Mouse (Mus musculus) gastrocnemius, adult 2 months (tissue): Measurements from ENCODE around the gene Lrrc29. TPM values are rescaled to one million over a fixed set of nuclear protein-coding genes. Genes with fewer than 3 reads are reported as not detected.
A peak's percentile ranks its signal among the peaks of the same experiment; 100 is the strongest.

Experiments used
- DNase-seq: peaks from one replicate; pipeline ENCODE4 v3.0.0; 2022
- H3K27ac ChIP-seq: fragments of 200-600 bp; 2 replicates; pipeline ENCODE4 v1.8.1; 2022; ENCODE audit warnings: mild to moderate bottlenecking
- H3K4me3 ChIP-seq: fragments of 200-600 bp; 2 replicates; pipeline ENCODE4 v1.8.1; 2022; ENCODE audit warnings: mild to moderate bottlenecking, moderate library complexity
- CTCF ChIP-seq: fragments of 200-600 bp; IDR thresholded peaks from 2 replicates; pipeline ENCODE4 v1.8.1; 2022; ENCODE audit warnings: antibody characterized with exemption, mild to moderate bottlenecking, moderate library complexity
- intact Hi-C: fragments of 180-260 bp; cut with DNase I; formaldehyde crosslinking; loops from one replicate; pipeline ENCODE4 v1.15.1; 2025
- total RNA-seq, 2 experiments: library from RNA; stranded (reverse); gene quantifications; 2 replicates each; pipeline ENCODE4 v1.2.3; 2021

The Lrrc29 gene
- total RNA-seq, 2 experiments from 2014 or later, result 0.99 to 1.3 TPM

DNA sequence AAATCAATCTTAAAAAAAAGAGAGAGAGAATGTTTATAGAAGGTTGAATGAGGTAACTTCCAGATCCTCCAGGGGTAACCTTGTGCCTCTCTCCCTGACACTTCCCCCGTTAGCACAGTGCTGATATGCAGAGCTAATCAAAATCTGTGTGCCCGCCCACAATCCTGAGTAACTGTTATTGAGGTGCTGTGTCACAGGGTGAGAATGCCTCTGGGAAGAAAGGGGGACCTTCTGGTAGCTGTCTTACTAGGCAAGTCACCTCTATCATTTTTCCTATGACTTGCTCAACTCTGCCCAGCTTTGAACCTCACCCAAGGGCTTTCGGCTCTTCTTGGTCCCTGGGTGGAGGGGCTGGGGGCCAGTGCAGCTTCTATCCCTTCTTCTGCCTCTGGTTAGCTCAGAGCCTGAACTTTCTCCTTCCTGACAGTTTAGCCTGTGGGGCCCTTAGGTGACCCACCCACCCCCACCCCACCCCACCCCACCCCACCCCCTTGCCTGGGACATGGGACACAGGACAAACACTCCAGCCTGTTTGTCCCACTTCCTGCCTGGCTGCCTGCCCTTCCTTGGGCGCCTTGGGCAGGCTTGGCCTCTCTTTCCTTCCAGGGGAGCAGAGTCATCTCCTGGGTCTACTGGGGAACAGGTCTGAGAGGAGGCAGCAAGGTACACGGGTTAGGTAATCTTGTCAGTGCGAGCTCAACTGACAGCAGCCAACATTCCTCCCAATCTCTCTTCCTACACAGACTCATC lies 14.0 kb upstream of the Lrrc29 start:
- TF ChIP-seq CTCF, result no peak
- Histone ChIP-seq H3K27ac (peak overlapping the region; percentile 83), H3K4me3 (no peak overlapping the region; the same call in 1 of the 2 replicates)
- intact Hi-C loops, result no loop called here
- DNase-seq, result peak; percentile 65

DNA sequence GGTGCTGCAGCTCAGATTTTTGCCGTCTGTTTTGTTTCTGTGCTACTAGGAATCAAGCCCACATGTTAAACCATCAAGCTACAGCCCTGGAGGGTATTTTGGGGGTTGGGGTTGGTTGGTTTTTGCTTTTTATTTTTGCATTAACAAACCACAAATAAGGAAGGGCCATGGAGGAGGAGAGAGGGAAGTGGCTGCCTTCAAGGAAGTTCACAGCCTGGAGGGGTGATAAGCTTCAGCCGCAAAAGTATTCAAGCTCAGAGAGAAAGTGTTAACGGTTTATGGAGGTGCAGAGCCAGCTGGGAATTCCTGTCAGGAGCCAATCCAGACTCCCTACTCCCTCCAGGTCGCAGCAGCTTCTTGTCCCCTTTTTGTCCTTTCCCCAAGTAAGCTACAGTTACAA lies 12.9 kb upstream of the Lrrc29 start:
- intact Hi-C loops, result no loop called here
- TF ChIP-seq CTCF, result no peak
- DNase-seq, result peak; percentile 9
- H3K27ac ChIP-seq, result peak overlapping the region; percentile 83
- no peak overlapping the region for H3K4me3 ChIP-seq

DNA sequence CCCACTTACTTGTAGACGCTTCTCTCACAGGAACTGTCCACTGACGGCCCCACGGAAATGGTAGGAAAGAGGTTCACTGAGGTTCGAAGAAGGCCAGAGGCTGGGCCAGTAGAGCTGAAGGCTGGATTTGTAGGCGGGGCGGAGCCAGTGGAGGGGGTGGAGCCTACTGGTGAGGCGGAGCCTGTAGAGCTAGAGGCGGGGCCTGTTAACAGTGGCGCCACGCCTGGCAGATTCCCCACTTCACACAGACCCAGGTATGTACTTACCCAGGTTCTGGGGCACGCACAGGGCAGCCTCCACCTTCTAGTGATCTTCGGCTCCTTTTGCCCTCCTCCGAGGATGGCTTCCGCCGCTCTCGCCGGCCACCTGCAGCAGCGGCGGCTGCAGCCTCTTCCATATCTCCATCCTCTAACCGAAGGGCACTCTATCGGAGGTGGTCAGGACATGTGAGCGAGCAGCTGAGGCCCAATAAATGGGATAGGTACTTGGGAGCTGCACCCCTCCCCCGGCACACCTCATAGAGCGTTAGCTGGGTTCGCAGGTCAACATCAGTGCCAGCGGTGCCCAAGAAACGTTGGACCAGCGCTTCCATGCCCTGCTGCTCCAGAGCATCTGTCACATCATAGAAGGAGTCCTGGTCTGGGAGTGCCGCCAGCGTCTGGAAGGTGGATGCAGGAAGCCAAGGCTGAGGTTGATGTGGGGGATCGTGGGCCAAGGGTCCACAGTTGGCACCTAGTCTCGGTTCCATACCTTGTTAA lies 10.5 kb upstream of the Lrrc29 start:
- TF ChIP-seq CTCF, result no peak
- no peak overlapping the region for H3K27ac ChIP-seq

DNA sequence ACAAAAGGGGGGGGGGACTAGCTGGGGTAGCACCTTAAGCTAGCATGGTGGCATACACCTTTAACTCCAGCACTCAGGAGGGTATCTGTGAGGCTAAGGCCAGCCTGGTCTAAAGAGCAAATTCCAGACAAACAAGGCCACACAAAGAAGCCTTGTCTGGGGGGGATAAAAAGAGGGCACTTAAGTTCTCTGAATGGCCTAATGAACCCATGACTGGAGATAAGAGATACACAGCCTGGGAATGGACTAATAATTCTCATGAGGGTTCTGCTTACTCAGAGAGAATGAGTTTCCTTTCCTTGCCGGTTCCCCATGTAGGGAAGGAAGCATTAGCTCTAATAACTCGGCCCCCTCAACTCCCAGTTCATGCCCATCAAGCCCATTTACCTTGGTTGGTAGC lies 6.4 kb upstream of the Lrrc29 start:
- H3K4me3 ChIP-seq, result no peak overlapping the region
- no peak overlapping the region for H3K27ac ChIP-seq
- intact Hi-C loops, result no loop called here
- TF ChIP-seq CTCF, result no peak
- DNase-seq, result no peak

More for the DNA sequence above, 10.5 kb upstream of the Lrrc29 start:
- DNase-seq, result peak; percentile 32
- no peak overlapping the region for H3K4me3 ChIP-seq
- intact Hi-C loops, result no loop called here

DNA sequence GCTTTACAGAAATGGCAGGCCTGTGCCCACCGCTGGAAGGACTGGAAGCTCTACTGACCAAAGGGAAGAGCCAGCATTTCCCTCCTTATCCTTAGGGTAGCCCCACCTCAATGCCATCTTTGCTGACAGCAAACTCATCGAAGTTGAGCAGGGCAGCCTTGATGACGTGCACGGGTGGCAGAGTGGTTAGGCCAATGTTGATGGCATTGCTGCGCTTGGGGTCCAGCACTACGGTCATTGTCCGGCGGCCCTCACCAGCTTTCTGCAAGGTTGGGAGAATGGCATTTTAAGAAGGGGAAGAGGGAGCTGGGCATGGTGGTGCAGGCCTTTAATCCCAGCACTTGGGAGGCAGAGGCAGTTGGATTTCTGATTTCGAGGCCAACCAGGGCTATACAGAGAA lies 5.9 kb upstream of the Lrrc29 start:
- Histone ChIP-seq H3K4me3 (no peak overlapping the region), H3K27ac (no peak overlapping the region)
- TF ChIP-seq CTCF, result no peak
- peak; percentile 15 for DNase-seq
- intact Hi-C loops, result no loop called here

DNA sequence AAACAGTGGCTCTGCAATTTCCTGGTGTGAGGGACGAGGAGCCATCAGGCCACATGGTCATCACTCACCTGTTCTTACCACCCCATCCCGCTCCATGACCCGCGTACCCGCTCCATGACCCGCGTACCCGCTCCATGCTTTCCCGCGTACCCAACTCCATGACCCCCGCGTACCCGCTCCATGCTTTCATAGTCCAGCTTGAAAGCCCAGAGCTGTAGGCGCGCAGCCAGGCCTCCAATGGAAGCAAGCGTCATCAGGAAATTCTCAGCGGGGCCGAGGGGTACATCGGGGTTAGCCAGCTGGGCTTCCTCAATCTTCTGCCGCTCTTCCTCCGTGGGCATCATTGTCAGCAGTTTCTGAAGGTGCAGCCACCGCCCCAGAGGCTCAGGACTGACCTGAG lies 5.4 kb upstream of the Lrrc29 start:
- DNase-seq, result peak; percentile 28
- H3K27ac ChIP-seq, result no peak overlapping the region
- no peak for TF ChIP-seq CTCF
- intact Hi-C loops, result no loop called here
- no peak overlapping the region for H3K4me3 ChIP-seq

DNA sequence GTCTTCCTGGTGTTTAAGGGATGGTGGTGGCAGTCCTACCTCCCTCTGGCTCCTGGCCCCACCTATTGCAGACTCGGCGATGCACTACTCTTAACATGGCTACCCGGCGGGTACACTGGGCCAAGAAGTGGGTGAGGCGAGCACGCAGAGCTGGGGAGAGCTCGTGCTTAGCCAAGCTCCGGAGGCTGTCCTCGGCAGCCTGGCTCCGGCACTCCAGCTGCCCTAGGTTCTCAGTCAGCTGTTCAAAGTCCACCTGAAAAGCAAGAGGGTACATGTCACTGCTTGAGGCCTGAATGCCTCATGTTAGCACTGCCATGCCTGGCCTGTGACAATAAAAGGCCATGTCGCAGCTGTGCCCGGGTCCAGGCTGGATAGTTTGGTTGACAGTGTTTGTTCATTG lies 4.2 kb upstream of the Lrrc29 start:
- no peak overlapping the region for H3K4me3 ChIP-seq
- DNase-seq, result peak; percentile 15
- intact Hi-C loops, result no loop called here
- TF ChIP-seq CTCF, result no peak
- no peak overlapping the region for H3K27ac ChIP-seq

DNA sequence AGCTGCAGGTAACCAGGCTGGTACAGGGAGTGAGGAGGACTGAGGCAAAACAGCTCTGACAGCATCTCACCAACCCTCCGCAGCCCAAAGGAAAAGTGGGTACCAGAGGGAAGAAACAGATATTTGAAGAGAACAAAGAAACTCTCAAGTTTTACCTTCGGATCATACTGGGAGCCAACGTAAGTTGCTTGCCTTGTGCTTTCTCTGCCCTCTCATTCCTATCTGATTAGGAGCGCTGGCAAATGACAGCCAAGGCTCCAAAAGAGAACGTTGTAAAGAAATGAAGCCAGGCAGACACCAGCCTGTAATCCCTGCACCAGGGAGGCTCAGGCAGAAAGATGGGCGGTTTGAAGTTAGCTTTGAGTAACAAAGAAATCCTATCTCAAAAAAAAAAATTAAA lies 890 bp upstream of the Lrrc29 start:
- no peak for TF ChIP-seq CTCF
- peak overlapping the region; percentile 95 for H3K27ac ChIP-seq
- peak overlapping the region; percentile 84 for H3K4me3 ChIP-seq
- intact Hi-C loops, result loop anchor here (2.0 kb wide), 1 partner anchor 28 kb away; no protein-coding TSS in a partner anchor
- no peak for DNase-seq

DNA sequence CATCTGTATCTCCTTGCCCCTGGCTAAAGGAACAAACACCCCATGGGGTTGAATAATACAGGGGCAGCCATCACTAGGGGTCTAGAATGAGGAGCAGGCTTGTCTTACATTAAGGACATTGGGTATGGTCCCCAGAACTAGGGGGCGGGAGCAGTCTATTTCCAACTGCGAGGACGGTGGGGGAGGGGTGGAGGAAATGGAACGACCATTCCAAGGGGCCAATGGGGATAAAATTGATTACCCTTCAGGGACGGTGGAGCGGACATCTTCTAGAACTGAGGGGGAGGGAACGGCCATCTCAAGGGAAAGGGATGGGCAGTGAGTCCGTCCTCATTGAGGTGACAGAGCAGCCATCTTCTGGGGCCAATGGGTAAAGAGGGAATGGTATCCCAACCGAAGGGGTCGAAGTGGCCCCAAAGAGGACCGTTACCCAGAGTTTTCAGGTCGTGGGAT lies 411 bp downstream of the Lrrc29 start:
- intact Hi-C loops, result loop anchor here (2.0 kb wide), 1 partner anchor 27 kb away; no protein-coding TSS in a partner anchor
- no peak for TF ChIP-seq CTCF
- DNase-seq, result no peak
- H3K27ac ChIP-seq, result peak overlapping the region; percentile 95
- peak overlapping the region; percentile 84 for H3K4me3 ChIP-seq

DNA sequence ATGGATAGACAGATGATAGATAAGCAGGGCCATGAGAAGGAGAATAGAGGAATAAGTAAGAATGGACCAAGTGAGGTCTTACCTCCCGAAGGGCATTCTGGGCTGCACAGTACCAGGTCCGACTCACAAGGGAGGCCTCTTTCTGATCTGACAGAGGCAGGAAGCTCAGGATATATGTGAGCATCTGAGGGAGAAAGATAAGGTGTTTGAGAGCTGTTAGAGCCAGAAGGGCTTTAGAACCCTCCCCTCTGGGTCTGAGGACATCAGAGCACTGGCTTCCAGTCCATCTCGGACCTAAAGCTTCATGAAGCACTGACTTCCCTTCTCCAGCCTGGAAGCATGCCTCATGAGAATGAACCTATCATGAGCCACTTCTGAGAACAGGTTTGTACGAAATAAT lies 2.9 kb downstream of the Lrrc29 start:
- H3K27ac ChIP-seq, result no peak overlapping the region
- DNase-seq, result no peak
- no peak overlapping the region for H3K4me3 ChIP-seq
- intact Hi-C loops, result no loop called here
- TF ChIP-seq CTCF, result no peak

DNA sequence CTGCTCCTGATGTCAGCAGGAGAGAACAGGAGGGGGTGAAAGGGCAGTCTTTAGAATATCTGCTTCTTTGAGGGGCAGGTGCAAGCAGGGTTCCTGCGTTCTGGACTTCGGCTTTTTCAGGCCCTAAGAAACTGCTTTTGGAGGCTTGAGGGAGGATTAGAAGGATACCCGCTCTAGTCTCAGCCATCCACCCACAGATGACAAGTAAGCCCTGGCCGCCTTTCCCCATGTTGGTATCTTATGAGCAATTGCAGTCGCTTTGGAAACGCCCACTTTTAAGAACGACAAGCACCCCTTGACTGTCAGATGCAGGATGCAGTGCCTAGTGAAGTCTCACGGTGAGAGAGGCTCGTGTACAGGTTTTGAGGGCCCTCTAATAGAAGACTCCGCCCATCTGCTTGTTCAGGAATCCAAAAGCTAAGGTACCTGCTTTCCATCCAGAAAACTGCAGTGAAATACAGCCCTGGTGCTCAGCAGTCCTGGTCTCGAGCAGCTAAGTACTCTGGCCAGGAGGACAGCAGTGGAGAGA lies 7.4 kb downstream of the Lrrc29 start:
- no peak overlapping the region for H3K4me3 ChIP-seq
- no peak for TF ChIP-seq CTCF
- intact Hi-C loops, result no loop called here
- no peak for DNase-seq
- peak overlapping the region; percentile 86 for H3K27ac ChIP-seq

DNA sequence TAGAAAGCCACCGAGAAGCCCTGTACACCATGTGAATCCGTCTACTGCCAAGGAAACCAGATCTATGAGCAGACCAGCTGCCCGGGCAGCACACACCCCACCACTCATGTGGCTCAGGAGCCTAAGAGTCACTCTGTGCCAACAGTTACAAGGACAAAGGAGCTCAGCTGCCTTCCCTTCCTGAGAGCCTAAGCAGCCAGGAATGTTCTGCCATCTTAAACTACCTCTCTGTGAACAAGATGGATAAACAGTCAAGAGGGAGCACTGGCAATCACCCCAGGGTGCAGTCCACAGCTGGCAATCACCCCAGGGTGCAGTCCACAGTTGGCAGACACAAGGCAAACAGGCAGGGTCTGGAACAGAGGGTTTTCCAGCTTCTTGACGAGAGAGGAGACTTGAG lies 8.1 kb downstream of the Lrrc29 start:
- peak overlapping the region; percentile 86 for H3K27ac ChIP-seq
- peak; percentile 67 for DNase-seq
- intact Hi-C loops, result no loop called here

More for the DNA sequence above, 8.1 kb downstream of the Lrrc29 start:
- no peak overlapping the region for H3K4me3 ChIP-seq
- TF ChIP-seq CTCF, result no peak
